Mouse (Mus musculus) ovary, postnatal 36 days (tissue): ENCODE measurements around the gene Pten.

ENCODE experiments used
- DNase-seq: peaks from one replicate; pipeline ENCODE4 v3.0.0; 2022; ENCODE audit warnings: low spot score, mixed read lengths

Pten gene

GRCm38 (mm10) chr19:32756900-32757725 is at the start of gene Pten:
Gene Pten (plus strand): TSS chr19:32757497.
- peak; percentile 99 for DNase-seq

GRCm38 (mm10) chr19:32708996-32709395 is 48.3 kb upstream of the Pten start:
- DNase-seq, result no peak

- no peak for DNase-seq
These were observed 47.0 kb upstream of the Pten start for GRCm38 (mm10) chr19:32710288-32710687.

- DNase-seq, result peak; percentile 92
These were observed 45.3 kb upstream of the Pten start for GRCm38 (mm10) chr19:32711761-32712541.

GRCm38 (mm10) chr19:32712588-32713042 is 44.7 kb upstream of the Pten start:
- DNase-seq, result peak; percentile 66

GRCm38 (mm10) chr19:32713471-32713870 is 43.8 kb upstream of the Pten start:
- no peak for DNase-seq

- peak; percentile 71 for DNase-seq
These were observed 42.1 kb upstream of the Pten start for GRCm38 (mm10) chr19:32715201-32715600.

- DNase-seq, result no peak
These were observed 41.6 kb upstream of the Pten start for GRCm38 (mm10) chr19:32715681-32716080.

GRCm38 (mm10) chr19:32717590-32717989 is 39.7 kb upstream of the Pten start:
- no peak for DNase-seq

GRCm38 (mm10) chr19:32720319-32720718 is 37.0 kb upstream of the Pten start:
- no peak for DNase-seq

- DNase-seq, result no peak
These were observed 33.5 kb upstream of the Pten start for GRCm38 (mm10) chr19:32723817-32724216.

GRCm38 (mm10) chr19:32726451-32727325 is 30.6 kb upstream of the Pten start:
- DNase-seq, result no peak

GRCm38 (mm10) chr19:32729785-32730184 is 27.5 kb upstream of the Pten start:
- no peak for DNase-seq

GRCm38 (mm10) chr19:32732922-32733321 is 24.4 kb upstream of the Pten start:
- no peak for DNase-seq

GRCm38 (mm10) chr19:32737844-32738243 is 19.5 kb upstream of the Pten start:
- no peak for DNase-seq

- DNase-seq, result no peak
These were observed 17.6 kb upstream of the Pten start, which contains the start of gene Atad1 for GRCm38 (mm10) chr19:32739686-32740085. Gene Atad1 (minus strand): TSS chr19:32739786.

- DNase-seq, result no peak
These were observed 16.5 kb upstream of the Pten start for GRCm38 (mm10) chr19:32740641-32741345.

GRCm38 (mm10) chr19:32749425-32749824 is 7.9 kb upstream of the Pten start:
- peak; percentile 38 for DNase-seq

- no peak for DNase-seq
These were observed 4.9 kb upstream of the Pten start for GRCm38 (mm10) chr19:32752357-32752756.

- no peak for DNase-seq
These were observed 3.9 kb upstream of the Pten start for GRCm38 (mm10) chr19:32753386-32753785.
